Mouse (Mus musculus) large intestine, adult 2 months (tissue): ENCODE results near the gene Fkbp8. TPM values are rescaled to one million over a fixed set of nuclear protein-coding genes. Genes with fewer than 3 reads are reported as not detected.

Source experiments
- DNase-seq: peaks from one replicate; pipeline ENCODE4 v3.0.0-alpha.2; 2012; ENCODE audit warnings: low read depth, low spot score
- WGBS: fragments of 180-500 bp; shearing (Covaris S2); methylation state at CpG from one replicate; pipeline ENCODE4 v1.1.7; 2018; 5-methylcytosine and 5-hydroxymethylcytosine counted together
- polyA plus RNA-seq: library from polyadenylated mRNA; depleted of rRNA; stranded (reverse); fragments of >200 nt; gene quantifications from 2 replicates; pipeline ENCODE4 v1.2.3, GENCODE M21; 2012

Fkbp8 gene
- polyA plus RNA-seq, 1 experiment = 422 TPM

- WGBS = 57% methylated on average over 2 of the region's 2 CpGs
- DNase-seq = no peak
Observed at GRCm38 (mm10) chr8:70519606-70520005, 7.9 kb upstream of the Fkbp8 start.

GRCm38 (mm10) chr8:70522592-70523403, 4.7 kb upstream of the Fkbp8 start:
- WGBS = 1% methylated on average over 51 of the region's 51 CpGs
- peak; percentile 97 for DNase-seq

DNA sequence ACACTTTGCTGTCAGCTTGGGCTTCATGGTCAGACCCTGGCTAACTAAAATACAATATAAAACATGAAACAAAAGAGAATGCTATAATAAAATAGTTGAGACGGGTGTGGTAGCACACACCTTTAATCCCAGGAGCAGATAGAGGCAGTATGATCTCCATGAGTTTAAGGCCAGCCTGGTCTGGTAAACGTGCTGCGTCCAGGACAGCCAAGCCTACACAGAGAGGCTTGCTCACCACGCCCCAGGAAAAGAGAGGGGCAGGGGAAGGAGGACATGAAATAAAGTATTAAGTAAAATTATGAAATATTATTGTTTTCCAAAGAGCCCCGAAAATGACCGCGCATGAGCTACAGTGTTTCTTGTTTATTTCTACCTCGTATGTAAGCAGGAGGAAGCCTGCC, 413 bp upstream of the Fkbp8 start:
- under 1% methylated on average over 8 of the region's 8 CpGs for WGBS
- no peak for DNase-seq

DNA sequence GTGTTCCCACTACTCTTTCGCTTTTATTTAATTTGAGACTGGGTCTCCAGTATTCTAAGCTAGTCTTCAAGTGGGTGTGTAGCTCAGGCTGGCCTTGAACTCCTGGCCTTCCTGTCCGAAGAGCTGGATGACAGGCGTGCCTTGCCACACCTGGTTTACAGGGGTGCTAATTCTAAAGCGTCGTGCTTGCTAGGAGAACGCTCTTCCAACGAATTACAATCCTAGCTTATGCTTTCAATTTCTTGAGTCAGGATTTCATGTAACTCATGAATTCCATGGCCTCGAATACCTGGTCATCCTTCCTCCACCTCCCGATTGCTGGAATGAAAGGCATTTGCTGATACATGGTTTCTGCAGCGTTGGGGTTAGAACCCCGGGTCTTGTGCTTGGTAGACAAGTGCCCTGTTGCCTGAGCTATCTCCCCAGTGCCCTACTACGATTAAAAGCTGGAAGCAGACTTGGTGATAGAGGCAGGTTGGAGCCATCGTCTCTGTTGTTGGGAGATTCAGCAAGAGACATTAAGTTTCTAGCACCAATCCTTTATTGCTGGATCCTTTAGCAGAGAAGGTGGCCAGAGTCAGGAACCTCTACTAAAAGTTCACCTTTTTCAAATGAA, 766 bp downstream of the Fkbp8 start:
- WGBS = 8% methylated on average over 13 of the region's 13 CpGs
- DNase-seq = no peak

DNA sequence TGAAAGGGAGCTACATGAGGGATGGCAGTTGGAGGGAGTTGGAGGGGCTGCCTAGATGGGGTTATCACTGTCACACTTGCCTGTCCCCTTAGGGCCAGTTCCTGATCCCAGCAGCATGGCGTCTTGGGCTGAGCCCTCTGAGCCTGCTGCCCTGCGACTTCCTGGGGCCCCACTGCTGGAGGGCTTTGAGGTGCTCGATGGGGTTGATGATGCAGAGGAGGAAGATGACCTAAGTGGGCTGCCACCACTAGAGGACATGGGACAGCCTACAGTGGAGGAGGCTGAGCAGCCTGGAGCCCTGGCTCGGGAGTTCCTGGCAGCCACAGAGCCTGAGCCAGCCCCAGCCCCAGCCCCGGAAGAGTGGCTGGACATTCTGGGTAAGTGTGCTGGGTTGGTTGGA, 1.8 kb downstream of the Fkbp8 start:
- DNase-seq = no peak
- WGBS = 62% methylated on average over 5 of the region's 5 CpGs

- 61% methylated on average over 3 of the region's 3 CpGs for WGBS
- DNase-seq = no peak
Observed at GRCm38 (mm10) chr8:70529741-70530161, 2.2 kb downstream of the Fkbp8 start.

GRCm38 (mm10) chr8:70530314-70530713, 2.8 kb downstream of the Fkbp8 start:
- 94% methylated on average over 2 of the region's 2 CpGs for WGBS
- no peak for DNase-seq

DNA sequence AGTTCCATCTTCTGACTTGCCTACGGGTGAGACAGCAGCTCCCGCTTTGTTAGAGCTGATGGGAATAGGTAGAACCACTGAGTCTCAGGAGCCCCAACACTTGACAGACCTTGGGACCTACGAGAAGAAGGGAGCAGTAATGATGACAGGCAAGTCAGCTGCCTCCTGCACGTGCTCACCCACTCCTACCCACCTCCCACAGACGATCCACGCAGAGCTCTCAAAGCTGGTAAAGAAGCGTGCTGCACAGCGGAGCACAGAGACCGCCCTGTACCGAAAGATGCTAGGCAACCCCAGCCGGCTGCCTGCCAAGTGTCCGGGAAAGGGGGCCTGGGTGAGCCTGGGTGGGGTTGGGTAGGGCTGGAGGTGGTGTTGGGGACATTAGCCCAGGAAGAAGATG, 6.8 kb downstream of the Fkbp8 start:
- WGBS = 85% methylated on average over 12 of the region's 12 CpGs
- no peak for DNase-seq

GRCm38 (mm10) chr8:70535221-70535620, 7.7 kb downstream of the Fkbp8 start:
- 95% methylated on average over 3 of the region's 3 CpGs for WGBS
- DNase-seq = no peak

GRCm38 (mm10) chr8:70535701-70536100, 8.2 kb downstream of the Fkbp8 start:
- no peak for DNase-seq
- WGBS = 94% methylated on average over 2 of the region's 2 CpGs

DNA sequence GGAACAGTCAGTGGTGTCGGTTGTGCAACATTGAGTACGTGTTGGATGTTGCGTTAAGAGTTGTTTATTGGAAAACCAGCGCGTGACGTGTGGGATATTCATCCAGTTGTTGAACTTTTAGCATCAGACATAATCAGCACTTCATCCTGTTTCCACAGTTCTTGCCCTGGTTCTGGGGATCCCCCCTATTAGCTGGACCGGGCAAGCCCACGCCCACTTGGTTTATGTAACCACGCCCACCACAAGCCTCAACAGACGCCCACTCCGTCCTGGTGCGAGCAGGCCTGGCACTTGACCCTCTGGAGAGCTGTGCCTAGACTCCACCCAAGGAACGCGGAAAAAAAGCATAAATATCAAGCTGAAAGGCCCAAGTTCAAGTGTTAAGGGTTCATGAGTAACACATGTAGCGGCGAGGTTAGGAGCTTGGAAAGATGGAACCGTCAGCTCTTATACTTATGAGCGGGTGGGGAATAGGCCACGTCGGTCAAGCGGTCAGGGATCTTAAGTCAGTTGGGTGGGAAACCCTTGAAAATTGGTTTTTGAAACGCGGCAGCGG, 10.6 kb downstream of the Fkbp8 start:
- 5% methylated on average over 24 of the region's 24 CpGs for WGBS
- DNase-seq = no peak

- WGBS = 1% methylated on average over 32 of the region's 32 CpGs
- peak; percentile 97 for DNase-seq
Observed at GRCm38 (mm10) chr8:70538633-70539076, 11.1 kb downstream of the Fkbp8 start.

DNA sequence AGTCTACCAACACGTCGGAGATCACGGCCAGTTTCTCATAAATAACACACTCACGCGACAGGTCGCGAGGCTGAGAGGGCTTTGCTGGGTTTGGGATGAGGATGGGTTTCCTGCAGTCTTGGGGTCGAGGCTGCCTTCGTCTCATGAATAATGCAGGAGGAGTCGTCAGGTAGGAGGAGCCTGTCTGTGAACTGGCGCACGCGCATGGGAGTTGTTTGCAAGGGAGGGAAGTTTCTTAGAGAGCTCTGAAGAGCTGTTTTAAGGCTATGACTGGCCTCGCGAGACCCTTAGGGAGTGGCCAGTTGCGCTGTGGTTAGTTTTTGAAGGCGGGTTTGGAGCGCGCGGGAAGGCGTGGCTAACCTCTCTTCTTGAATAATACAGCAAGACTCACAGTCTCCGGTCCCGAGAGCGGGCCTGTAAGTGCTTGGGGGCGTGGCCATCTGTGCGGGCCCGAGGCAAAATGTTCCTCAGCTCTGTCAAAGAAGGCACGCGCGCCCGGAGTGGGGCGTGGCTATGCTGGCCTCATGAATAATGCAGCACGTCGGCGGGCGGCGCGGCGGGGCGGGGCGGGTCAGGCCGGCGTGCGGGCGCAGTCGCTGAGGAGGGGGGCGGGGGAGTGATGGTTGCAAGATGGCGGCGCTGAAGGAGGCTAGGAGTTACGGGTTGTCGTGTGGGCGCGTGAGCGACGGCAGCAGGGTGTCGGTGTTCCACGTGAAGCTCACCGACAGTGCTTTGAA, 11.7 kb downstream of the Fkbp8 start, which contains the start of gene Ell:
Ell (plus strand) TSS at position 381 of the 737 bp plus-strand sequence.
- under 1% methylated on average over 57 of the region's 58 CpGs for WGBS
- DNase-seq = peak; percentile 97

GRCm38 (mm10) chr8:70540013-70540506, 12.5 kb downstream of the Fkbp8 start:
- no peak for DNase-seq
- 2% methylated on average over 4 of the region's 4 CpGs for WGBS

- 13% methylated on average over 7 of the region's 7 CpGs for WGBS
- DNase-seq = no peak
Observed at GRCm38 (mm10) chr8:70540507-70541071, 13.1 kb downstream of the Fkbp8 start.

DNA sequence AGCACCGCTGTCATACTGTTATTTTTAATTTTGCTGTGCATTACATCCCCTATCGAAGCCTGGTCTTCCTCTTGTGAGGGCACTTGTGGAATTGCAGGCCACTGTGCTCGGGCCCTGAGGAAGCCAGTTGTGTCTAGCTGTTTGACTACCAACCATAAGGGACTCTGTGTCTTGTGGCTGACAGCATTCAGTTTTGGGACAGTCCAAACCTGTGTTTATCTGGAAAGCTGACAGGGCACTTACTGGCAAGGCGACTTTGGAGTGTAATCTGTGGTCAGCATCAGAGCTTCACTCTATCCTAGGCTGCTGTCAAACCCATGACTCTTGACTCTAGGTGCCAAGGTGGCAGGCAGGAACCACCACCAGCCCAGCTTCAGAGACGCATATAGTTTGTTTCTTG, 13.6 kb downstream of the Fkbp8 start:
- 40% methylated on average over 5 of the region's 5 CpGs for WGBS
- no peak for DNase-seq

DNA sequence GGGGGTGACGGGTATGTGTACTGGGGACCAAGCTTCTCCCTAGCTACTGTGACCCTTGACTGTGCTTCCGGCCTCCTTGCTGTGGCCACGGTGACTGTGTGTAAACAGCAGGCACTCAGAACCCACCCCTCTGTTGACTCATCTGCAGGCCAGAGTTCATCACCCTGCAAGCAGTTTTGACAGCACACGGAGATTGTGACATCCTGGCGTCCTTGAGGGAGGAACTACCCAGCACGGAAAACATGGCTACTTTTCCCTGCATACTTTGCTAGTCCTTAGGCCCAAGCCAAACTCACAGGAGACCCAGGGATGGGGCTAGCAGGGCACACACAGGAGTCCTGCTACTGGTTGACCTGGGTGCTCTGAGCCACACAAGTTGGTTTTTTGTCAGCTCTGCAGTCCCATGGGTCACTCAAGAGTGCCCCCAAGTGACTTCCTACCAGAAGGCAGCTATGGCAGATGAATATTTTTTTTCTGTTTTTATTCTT, 16.7 kb downstream of the Fkbp8 start:
- 19% methylated on average over 6 of the region's 6 CpGs for WGBS
- no peak for DNase-seq

GRCm38 (mm10) chr8:70546412-70546811, 18.9 kb downstream of the Fkbp8 start:
- no peak for DNase-seq
- 52% methylated on average over 4 of the region's 4 CpGs for WGBS

DNA sequence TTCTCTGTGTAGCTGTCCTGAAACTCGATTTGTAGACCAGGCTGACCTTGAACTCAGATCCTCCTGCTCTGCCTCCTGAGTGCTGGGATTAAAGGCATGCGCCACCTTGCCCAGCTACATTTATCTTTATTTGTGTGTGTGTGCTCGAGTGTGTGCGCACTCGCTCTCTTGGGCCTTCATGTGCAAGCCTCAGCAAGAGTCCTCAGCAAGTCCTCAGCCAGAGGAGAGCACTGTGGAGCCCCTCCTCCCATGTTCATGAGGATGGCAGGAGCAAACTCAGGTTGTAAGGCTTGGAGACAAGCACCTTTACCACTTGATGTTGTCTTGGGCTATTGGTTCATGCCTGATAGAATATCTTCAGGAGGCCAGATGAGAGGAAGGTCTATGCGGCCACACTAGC, 20.2 kb downstream of the Fkbp8 start:
- no peak for DNase-seq
- 89% methylated on average over 6 of the region's 6 CpGs for WGBS
